Mouse (Mus musculus) spleen, adult 2 months (tissue): Measurements from ENCODE around the gene Peg10. TPM values are rescaled to one million over a fixed set of nuclear protein-coding genes. Genes with fewer than 3 reads are reported as not detected.
"Not testable (repeated sequence)": the region's sequence is repeated elsewhere in the genome, so short reads cannot be mapped to it uniquely, and the experiment has no call there.

Experiments used
- DNase-seq, 2 experiments: peaks; one replicate each; pipeline versions ENCODE4 v3.0.0 to v3.0.0-alpha.2; 2012 to 2021; ENCODE audit warnings: low spot score in 2 of 2, low read depth in 1 of 2
- H3K27ac ChIP-seq: fragments of 200-500 bp; 2 replicates; pipeline ENCODE4 v1.5.1; 2012; ENCODE audit warnings: low read length, inconsistent platforms; ENCODE audit not compliant: insufficient read depth
- H3K27me3 ChIP-seq: fragments of 200-500 bp; 2 replicates; pipeline ENCODE4 v1.6.1; 2012; ENCODE audit warnings: mild to moderate bottlenecking, moderate library complexity, low read length, inconsistent platforms; ENCODE audit not compliant: control insufficient read depth, insufficient read depth
- H3K36me3 ChIP-seq: fragments of 200-500 bp; 2 replicates; pipeline ENCODE4 v1.6.1; 2012; ENCODE audit warnings: mild to moderate bottlenecking, low read length, inconsistent platforms; ENCODE audit not compliant: control insufficient read depth, insufficient read depth
- H3K4me1 ChIP-seq: fragments of 200-500 bp; 2 replicates; pipeline ENCODE4 v1.6.1; 2011; ENCODE audit warnings: inconsistent platforms; ENCODE audit not compliant: control insufficient read depth, insufficient read depth, insufficient read length
- H3K4me3 ChIP-seq: fragments of 200-500 bp; 2 replicates; pipeline ENCODE4 v1.5.1; 2011; ENCODE audit warnings: mild to moderate bottlenecking, inconsistent platforms; ENCODE audit not compliant: insufficient read depth, insufficient read length; ENCODE audit errors: extremely low read depth
- CTCF ChIP-seq: fragments of 200-500 bp; IDR thresholded peaks from 2 replicates; pipeline ENCODE4 v1.5.1; 2011; ENCODE audit warnings: mild to moderate bottlenecking, inconsistent platforms; ENCODE audit not compliant: insufficient read depth, insufficient read length, insufficient replicate concordance; ENCODE audit errors: extremely low read depth
- POLR2A ChIP-seq: fragments of 200-500 bp; IDR thresholded peaks from 2 replicates; pipeline ENCODE4 v1.6.1; 2011; ENCODE audit warnings: low read depth, low read length, inconsistent platforms
- WGBS: fragments of 180-500 bp; shearing (Covaris S2); methylation state at CpG from one replicate; pipeline ENCODE4 v1.1.7; 2018; 5-methylcytosine and 5-hydroxymethylcytosine counted together
- polyA plus RNA-seq: library from polyadenylated mRNA; depleted of rRNA; stranded (reverse); fragments of >200 nt; gene quantifications from 2 replicates; pipeline ENCODE4 v1.2.3, GENCODE M21; 2012

Gene Peg10
- polyA plus RNA-seq, 1 experiment: 0.42 TPM

DNA sequence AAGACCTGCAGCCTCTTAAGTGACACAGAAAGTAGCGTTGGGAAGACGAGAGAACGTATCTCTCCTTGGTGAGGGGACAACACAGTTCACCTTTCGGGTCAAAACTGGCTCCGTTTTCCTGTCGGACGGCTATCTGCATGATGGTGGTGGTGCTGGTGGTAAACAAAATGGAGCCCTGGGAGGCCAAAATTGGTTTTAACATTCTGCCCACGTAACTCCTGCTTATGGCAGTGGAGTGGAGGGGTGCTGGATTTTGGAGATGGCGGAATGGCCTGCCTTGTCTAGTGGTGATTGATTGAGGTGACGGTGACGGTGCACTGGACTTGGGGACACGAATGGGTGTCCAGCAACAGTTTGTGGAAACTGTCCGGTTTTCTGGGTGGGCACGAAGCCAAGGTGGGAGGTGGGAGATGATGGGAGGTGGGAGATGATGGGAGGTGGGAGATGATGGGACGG is 1.4 kb downstream of the Peg10 start:
- WGBS: 58% methylated on average over 15 of the region's 15 CpGs
- H3K4me3 ChIP-seq: peak overlapping the region; percentile 20; the same call in 1 of the 2 replicates
- H3K4me1 ChIP-seq: no peaks in the 10 kb centered on the region
- TF ChIP-seq CTCF (no peak), POLR2A (no peak)
- no peak overlapping the region for H3K27ac ChIP-seq
- no peak for DNase-seq
- no peaks in the 10 kb centered on the region for H3K36me3 ChIP-seq
- peaks cover 1% of the 10 kb centered on the region; the same call in 1 of the 2 replicates for H3K27me3 ChIP-seq

DNA sequence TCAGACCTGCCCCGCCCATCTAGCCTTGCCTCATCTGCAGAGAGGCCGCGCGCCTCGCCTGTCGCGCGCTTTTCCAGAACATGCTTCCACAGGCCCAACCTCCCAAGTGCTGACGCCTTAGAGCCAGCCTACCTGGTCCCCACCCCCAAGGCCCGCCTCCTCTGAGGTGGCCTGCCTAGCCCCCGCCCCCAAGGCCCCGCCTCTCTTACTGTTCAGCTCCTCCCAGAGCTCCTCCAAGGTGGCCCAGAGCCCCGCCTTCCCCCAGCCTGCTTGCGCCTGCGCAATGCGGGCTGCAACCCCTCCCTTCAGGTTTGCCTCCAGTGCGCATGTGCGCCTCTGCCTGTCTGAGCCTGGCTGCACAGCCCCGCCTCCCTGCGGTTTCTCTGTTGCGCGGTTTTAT is 2.0 kb downstream of the Peg10 start:
- peak; percentile 63 to 86 for DNase-seq
- Histone ChIP-seq H3K4me3 (no peak overlapping the region; the same call in 1 of the 2 replicates), H3K27me3 (peaks cover 1% of the 10 kb centered on the region; the same call in 1 of the 2 replicates), H3K36me3 (no peaks in the 10 kb centered on the region), H3K4me1 (no peaks in the 10 kb centered on the region), H3K27ac (no peak overlapping the region)
- WGBS: 48% methylated on average over 22 of the region's 22 CpGs
- TF ChIP-seq CTCF (no peak), POLR2A (no peak)

DNA sequence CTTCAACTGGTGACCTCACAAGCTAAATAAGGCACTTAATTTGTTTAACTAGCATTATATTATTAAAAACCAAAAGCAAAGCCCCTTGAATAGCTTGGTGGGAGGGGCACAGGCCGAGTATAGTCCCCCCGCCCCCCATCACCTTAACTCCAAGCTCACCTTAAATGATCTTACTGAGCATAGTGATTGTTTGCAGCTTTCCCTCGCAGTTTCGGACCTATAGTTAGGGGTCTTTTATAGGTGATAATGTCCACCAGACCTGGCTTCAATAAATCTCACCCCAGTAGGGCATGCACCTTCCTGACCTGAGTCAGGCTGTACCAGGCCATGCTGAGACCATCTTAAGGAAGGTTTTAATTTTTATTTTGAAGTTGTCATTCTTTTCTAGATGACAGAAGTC is 4.2 kb downstream of the Peg10 start:
- Histone ChIP-seq H3K27ac (no peak overlapping the region), H3K4me1 (no peaks in the 10 kb centered on the region), H3K4me3 (no peak overlapping the region), H3K27me3 (peaks cover 1% of the 10 kb centered on the region; the same call in 1 of the 2 replicates), H3K36me3 (no peaks in the 10 kb centered on the region)
- no peak for DNase-seq
- WGBS: 87% methylated on average over 4 of the region's 4 CpGs
- TF ChIP-seq POLR2A (no peak), CTCF (no peak)

DNA sequence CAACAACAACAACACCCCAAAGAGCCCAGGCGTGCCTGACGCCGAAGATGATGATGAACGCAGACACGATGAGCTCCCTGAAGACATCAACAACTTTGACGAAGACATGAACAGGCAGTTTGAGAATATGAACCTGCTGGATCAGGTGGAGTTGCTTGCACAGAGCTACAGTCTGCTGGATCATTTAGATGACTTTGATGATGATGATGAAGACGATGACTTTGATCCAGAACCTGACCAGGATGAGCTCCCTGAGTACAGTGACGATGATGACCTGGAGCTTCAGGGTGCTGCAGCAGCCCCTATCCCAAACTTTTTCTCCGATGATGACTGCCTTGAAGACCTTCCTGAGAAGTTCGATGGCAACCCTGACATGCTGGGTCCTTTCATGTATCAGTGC is 7.2 kb downstream of the Peg10 start:
- H3K4me3 ChIP-seq: no peak overlapping the region
- no peak for DNase-seq
- no peaks in the 10 kb centered on the region for H3K27me3 ChIP-seq
- TF ChIP-seq CTCF (no peak), POLR2A (no peak)
- no peaks in the 10 kb centered on the region for H3K4me1 ChIP-seq
- WGBS: 90% methylated on average over 10 of the region's 10 CpGs
- no peak overlapping the region for H3K27ac ChIP-seq
- H3K36me3 ChIP-seq: no peaks in the 10 kb centered on the region

DNA sequence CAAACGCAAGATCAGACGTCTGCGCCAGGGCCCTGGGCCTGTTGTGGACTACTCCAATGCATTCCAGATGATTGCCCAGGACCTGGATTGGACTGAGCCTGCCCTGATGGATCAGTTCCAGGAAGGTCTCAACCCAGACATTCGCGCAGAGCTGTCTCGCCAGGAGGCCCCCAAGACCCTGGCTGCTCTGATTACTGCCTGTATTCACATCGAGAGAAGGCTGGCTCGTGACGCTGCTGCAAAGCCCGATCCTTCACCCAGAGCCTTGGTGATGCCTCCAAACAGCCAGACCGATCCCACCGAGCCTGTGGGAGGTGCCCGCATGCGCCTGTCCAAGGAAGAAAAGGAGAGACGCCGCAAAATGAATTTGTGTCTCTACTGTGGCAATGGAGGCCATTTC is 7.8 kb downstream of the Peg10 start:
- H3K27ac ChIP-seq: no peak overlapping the region
- 93% methylated on average over 16 of the region's 16 CpGs for WGBS

DNA sequence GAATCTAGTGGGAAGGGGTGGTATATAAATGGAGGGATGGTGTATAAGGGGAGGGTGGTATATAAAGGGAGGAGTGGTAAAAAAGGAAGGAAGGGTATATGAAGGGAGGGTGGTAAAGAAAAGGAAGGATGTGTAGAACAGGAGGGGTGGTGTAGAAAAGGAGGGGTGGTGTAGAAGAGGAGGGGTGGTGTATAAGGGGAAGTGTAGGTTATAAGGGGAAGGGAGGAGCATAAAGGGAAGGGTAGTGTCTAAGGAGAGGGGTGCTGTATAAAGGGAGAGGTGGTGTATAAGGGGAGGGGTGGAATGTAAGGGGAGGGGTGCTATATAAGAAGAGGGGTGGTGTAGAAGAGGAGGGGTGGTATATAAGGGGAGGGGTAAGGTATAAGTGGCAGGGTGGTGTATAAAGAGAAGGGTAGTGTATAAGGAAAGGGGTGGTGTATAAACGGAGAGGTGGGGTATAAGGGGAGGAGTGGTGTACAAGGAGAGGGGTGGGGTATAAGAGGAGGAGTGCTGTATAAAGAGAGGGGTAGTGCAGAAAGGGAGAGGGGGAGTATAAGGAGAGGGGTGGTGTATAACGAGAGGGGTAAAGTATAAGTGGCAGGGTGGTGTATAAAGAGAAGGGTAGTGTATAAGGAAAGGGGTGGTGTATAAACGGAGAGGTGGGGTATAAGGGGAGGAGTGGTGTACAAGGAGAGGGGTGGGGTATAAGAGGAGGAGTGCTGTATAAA is 14.5 kb downstream of the Peg10 start:
- H3K36me3 ChIP-seq, H3K27ac ChIP-seq, DNase-seq, H3K27me3 ChIP-seq, H3K4me3 ChIP-seq, H3K4me1 ChIP-seq: not testable (repeated sequence)
- 56% methylated on average over 3 of the region's 3 CpGs for WGBS

More for the DNA sequence above, 7.8 kb downstream of the Peg10 start:
- no peak for DNase-seq
- Histone ChIP-seq H3K27me3 (no peaks in the 10 kb centered on the region), H3K4me3 (no peak overlapping the region), H3K36me3 (no peaks in the 10 kb centered on the region), H3K4me1 (no peaks in the 10 kb centered on the region)
- TF ChIP-seq POLR2A (no peak), CTCF (no peak)

DNA sequence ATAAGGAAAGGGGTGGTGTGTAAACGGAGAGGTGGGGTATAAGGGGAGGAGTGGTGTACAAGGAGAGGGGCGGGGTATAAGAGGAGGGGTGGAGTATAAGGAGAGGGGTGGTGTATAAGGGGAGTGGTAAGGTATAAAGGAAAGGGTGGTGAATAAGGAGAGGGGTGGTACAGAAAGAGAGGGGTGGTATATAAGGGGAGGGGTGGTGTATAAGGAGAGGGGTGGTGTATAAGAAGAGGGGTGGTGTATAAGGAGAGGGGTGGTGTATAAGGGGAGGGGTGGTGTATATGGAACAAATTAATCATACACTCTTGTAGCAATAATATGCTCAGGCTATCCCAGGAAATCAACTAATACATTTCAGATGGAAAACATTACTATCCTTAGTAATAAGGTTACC is 15.1 kb downstream of the Peg10 start:
- Histone ChIP-seq H3K4me1 (no peaks in the 10 kb centered on the region), H3K27ac (no peak overlapping the region), H3K27me3 (no peaks in the 10 kb centered on the region), H3K4me3 (no peak overlapping the region), H3K36me3 (no peaks in the 10 kb centered on the region)
- no peak for DNase-seq
- no peak for TF ChIP-seq POLR2A
- WGBS: 72% methylated on average over 2 of the region's 2 CpGs
